Mouse (Mus musculus): Measurements from ENCODE around the gene Ky.
A peak's percentile ranks its signal among the peaks of the same experiment; 100 is the strongest.

Gene Ky

GRCm38 (mm10) chr9:102504716-102505378 is 703 bp upstream of the Ky start:
- peak; percentile 48 for DNase-seq

- no peak for DNase-seq
Observed at GRCm38 (mm10) chr9:102508315-102508714, 2.8 kb downstream of the Ky start.

DNA sequence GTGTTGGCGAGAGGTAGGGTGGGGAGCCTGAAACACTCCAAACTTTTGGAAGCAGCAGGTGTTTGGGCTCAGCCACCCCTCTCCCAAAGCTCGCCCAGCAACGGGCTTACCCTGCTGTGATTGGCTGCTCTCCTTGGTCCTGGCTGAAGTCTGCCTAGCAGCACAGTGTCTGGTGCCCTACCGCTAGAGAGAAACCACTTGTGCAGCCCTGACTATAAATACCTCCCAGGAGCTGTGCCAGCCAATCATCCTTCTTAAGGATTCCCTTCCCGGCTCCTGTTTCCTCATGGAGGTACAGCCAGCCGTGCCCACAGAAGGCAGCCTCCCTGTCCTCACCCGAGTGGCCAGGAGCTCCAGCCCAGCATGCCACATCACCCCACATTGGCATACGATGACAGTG is 5.9 kb downstream of the Ky start:
- DNase-seq = peak; percentile 46

DNA sequence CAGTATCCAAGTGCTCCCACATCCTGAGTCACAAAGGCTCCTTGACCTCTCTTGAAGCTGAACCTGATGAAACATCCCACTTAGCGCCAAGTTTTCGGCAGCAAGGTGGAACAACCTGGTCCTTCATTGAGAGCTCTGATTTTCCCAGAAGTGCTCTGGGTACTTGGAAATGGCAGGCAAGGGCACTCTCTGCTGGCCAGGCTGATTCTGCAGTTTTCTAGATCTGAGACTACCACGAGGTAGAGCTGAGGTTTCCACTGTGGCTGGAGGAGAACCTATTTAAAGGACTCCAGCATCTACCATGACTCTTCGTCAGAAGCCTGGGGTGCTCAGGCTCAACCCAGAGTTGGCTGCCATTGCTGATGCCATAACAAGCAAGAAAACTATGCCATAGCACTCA is 8.0 kb downstream of the Ky start:
- DNase-seq = no peak

DNA sequence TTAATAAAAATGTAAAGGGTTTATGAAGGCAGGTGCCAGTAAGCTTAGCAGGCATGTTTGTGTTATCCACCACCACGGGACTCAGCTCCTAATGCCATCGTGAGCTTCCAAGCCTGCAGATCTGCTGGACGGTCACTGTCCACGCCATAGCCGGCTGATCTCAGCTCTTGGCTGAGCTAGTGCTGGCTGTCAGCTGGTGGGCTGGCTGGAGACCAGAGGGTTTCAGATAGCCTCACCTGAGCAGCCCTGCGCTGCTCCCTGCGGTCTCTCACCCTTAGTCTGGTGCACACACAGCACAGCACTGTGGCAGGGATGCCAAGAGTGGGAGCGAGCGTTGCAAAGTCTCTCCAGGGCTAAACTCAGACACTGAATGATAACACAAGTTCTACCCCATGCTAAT is 12.9 kb downstream of the Ky start:
- DNase-seq = peak; percentile 75

GRCm38 (mm10) chr9:102521396-102521795 is 15.8 kb downstream of the Ky start:
- DNase-seq = no peak

DNA sequence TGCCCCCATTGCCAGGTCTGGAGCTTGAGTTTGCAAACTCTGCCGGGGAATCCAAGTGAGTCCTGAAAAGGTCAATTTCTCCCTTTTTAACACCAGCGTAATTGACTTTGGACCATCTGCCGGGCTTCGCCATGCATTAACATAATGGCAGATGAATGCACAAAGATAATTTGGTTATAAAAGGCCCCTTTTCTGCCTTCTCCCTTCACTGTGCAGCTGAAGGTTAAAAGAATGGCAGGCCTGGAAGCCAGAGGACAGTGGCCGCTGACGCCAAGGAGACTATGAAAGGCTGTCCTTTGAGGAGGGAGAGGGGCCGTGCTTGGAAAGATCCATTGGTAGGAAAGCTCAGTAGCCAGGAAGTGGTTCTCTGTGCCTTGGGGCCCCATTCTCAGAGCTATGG is 22.6 kb downstream of the Ky start:
- no peak for DNase-seq

- DNase-seq = no peak
Observed at GRCm38 (mm10) chr9:102528561-102528960, 23.0 kb downstream of the Ky start.

DNA sequence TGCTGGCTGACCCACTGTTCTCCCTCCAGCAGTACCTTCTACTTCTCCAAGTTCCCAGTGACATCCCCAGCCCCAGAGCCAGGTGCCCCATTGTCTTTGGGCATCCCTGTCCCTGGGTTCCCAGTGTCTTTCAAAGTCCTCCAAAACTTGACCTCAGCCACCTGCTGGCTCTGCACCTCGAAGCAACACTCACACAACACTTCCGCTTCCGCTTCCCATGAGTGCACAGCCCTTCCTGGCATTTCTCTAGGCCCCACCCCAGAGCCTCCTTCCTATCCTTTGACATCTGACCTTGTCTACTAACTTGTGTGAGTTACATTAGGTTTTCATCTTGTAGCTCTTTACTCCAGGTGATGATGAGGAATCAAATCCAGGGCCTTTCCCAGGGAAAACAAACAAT is 23.5 kb downstream of the Ky start:
- DNase-seq = no peak

- no peak for DNase-seq
Observed at GRCm38 (mm10) chr9:102531051-102531892, 25.7 kb downstream of the Ky start.

GRCm38 (mm10) chr9:102536968-102537367 is 31.4 kb downstream of the Ky start:
- no peak for DNase-seq

- DNase-seq = no peak
Observed at GRCm38 (mm10) chr9:102539699-102540098, 34.1 kb downstream of the Ky start.

DNA sequence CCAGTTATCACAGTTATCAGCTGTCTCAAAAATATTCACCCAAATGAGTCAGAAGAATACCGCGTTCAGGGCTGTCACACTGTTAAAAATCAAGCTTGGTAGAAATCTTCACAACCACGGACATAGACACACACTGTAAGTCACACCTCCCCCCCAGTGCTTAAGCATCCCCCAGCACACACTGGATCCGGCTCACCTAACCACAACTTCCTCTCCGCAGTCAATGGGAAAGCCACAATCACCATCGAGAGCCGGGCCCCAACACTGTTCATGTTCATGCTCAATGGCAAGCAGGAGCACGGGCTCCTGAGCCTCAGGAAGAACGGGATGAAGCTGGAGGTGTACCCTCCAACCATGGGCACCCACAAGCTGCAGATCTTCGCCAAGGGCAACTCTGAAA is 36.1 kb downstream of the Ky start:
- no peak for DNase-seq

GRCm38 (mm10) chr9:102542540-102542939 is 37.0 kb downstream of the Ky start:
- DNase-seq = no peak

DNA sequence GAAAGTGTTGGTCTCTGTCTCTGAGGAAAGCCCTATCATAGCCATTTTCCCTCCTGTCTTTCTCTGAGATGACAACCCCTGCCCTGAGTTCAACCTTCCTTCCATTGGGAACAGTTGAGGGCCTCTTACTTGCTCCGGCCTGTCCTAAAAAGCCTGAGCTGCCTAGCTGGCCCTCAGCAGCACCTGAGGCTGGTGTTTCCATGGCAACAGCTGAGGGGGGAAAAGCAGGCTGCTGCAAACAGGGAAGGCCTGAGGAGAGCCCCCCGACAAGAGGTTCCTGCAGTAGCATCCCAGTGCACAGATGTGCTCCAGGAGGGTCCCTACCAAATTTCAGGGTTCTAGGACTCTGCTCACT is 38.2 kb downstream of the Ky start:
- DNase-seq = no peak

DNA sequence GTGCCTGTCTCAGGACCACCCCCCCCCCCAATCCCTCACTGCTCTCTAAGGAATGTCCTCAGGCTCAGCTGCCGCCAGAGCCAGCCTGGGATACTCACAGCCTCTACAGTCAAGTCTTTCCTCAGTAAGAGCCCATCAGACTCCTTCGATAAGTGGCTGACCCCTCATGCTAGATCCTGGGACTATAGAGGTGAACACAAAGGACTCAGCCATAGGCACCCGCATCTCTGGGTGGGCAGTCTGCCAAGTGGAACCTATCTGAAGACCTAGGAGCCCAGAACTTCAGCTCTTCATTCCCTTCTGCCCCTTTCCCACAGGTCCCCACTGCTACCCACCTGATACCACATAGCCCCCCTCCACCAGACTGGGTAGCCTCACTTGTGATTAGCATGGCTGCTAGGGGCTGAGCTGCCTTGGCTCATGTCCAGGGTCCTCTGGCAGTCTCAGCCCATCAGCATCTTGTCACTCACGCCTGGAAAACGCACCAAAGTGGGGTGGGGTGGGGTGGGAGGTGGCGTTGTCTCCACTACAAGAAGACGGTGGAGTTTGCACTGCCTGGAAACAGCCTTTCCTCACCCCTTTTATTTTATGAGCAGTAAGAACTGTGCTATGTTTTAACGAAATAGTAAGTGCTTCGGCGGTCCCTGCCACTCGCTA is 38.7 kb downstream of the Ky start:
- peak; percentile 15 for DNase-seq

DNA sequence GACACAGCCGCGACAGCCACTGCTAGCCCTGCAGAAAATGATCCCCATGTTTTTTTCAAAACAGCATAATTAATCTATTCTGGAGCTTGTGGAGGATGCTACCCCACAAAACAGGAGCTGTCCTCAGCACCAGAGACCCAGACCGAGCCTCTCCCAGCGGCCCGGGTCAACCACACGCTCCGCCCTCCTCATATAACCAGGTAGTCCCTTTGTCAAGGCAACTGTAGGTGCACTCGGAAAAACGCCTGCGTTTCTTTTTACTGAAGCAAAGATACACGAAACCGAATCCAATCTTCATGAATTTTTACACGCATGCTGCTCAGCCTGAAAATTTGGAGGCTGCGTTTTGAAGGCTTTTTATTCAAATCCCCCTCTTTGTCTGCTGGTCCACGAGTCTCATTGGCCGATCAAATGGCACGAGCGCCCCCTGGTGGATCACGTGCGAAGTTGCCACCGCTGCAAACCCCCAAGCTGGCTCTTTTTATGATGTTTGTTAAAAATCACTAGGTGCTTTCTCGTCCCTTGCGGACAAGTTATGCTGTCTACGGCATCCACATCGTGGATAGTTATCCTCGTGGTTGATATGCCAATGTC is 39.3 kb downstream of the Ky start:
- DNase-seq = peak; percentile 73

- no peak for DNase-seq
Observed at GRCm38 (mm10) chr9:102545406-102546255, 40.1 kb downstream of the Ky start.

DNA sequence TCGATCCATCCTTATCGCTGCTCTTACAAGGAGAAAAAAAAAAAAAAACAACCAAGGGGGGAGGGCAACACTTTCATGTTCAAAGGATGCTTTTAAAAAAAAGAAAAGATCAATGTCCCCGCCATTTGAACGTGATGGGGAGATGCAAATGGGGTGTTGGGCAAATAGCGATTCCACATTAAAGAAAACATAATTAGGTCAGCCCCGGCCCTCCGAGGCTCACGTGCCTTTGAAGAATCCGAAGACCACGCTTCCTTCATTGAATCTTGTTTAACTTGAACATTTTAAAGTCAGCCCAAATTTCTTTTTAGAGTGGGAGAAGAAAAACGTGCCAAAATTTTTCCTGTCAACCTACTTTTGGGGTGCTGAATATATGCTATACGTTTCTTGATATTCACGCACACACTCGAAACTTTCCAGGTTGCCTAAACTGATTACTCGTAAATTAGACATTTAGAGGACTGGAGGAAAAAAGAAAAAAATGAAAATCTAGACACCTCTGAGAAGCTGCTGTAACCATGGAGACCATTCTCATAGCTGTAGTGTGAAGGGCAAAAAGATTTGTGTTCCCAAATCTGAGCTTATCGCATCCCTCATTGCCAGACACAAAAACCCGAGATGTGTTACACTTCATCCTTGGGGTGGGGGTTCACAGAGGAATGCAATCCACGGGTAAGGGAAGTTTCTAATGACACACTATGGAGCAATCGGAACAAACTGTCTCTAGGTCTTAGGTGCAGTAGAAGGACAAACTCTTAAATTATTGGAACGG is 40.9 kb downstream of the Ky start:
- no peak for DNase-seq

- DNase-seq = no peak
Observed at GRCm38 (mm10) chr9:102547028-102547354, 41.4 kb downstream of the Ky start.

- DNase-seq = no peak
Observed at GRCm38 (mm10) chr9:102549211-102549610, 43.7 kb downstream of the Ky start.

- no peak for DNase-seq
Observed at GRCm38 (mm10) chr9:102551771-102552170, 46.2 kb downstream of the Ky start.

All from cerebellum, adult 9-11 months (tissue).